Mouse (Mus musculus) mouse trophoblast stem cell (cell line): ENCODE results near the gene Itch.
"Not testable (repeated sequence)": the region's sequence is repeated elsewhere in the genome, so short reads cannot be mapped to it uniquely, and the experiment has no call there.

Experiments
- in situ Hi-C, 2 experiments: fragments of 300-500 bp; cut with MseI, MboI; formaldehyde crosslinking; loops; 2 replicates in 1 of 2; 3 replicates in 1 of 2; pipeline ENCODE4 v1.15.1; 2025

The Itch gene

DNA sequence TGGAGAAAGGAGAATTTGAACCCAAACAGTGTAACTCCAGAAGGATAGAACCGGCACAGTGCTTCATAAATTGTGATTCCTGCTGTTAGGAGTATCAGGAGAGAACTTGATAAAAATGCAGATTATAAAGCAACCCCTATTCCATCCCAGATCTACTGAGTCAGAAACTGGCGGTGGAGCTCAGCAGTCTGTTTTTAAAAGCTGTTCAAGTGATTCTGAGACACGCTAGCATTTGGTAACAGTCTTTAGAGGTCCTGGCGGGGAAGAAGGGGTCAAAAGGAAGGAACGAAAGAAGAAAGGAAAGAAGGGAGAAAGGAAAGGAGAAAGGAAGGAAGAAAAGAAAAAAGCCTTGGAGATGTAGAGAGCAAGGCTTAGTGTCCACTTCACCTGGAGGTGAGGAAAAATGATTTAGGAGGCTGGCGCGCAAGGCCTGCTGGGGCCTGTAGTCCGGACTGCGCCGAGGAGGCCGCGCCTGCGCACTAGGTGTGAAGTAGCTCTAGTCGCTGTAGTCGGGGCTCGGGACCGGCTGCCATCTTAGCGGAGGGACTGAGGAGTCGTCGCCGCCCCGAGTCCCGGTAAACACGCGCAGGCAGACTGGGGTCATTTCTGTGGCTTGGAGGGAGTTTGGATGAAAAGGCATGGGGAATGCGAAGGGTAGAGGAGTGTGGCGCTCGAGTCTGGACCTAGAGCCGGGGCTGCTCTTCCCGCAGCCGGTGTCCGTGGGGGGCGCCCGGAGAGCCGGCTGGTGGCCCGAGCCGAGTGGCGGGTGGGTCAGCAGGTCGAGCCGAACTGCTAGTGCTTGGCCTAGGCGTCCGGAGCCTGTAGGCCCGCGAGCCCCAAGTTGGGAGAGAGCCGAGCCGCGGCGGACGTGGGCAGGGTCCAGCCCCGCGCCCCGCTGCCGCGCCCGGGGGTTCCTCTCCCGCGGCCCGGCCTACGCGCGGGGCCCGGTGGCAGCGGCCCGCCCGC, at the start of gene Itch:
Gene Itch, plus strand, starts transcription at position 499 of the 966 bp plus-strand sequence.
- in situ Hi-C loops, result no loop called here

DNA sequence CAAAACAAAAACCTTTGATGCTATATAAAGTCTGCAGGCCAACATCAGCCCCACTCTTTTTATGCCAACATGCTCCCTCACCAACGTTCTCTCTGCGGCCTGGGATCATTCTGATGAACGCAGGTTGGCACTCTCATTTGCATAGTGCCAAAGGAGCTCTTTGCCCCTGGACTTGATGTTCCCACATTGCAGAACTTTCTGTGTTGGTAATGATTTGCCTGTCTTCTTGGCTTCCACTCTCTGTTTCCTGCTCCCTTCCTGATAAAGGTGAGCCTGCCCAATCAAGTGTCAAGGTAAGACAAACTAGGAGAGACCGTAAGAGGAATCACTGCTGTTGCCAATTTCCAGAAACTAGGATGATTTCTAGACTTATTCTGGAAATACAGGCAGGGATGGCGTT, 48.8 kb upstream of the Itch start:
- in situ Hi-C loops, result loop anchor here in 1 of 2 experiments (10.0 kb wide), 1 partner anchor 90 kb away; no protein-coding TSS in a partner anchor

DNA sequence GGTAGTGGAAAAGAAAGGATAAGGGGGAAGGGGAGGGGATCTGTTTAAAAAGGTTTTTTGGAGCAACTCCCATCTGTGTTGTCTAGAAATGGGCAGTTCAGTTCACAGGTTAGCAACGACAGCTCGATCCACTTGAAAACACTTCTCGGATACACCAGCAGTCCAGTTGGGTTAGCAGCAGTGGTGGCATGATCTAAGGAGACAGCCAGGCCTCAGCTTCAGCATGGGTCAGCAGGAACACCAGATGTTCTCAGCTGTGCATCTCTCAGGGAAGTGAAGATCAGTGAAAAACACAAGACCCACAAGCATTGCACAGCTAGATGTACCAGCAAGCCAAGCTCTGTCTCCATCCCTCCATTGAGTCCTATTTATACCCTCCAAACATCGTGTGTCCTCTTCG, 47.0 kb upstream of the Itch start:
- in situ Hi-C loops, result loop anchor here (5.0 to 10.0 kb wide), 2 partner anchors 86 to 88 kb away; no protein-coding TSS in a partner anchor

DNA sequence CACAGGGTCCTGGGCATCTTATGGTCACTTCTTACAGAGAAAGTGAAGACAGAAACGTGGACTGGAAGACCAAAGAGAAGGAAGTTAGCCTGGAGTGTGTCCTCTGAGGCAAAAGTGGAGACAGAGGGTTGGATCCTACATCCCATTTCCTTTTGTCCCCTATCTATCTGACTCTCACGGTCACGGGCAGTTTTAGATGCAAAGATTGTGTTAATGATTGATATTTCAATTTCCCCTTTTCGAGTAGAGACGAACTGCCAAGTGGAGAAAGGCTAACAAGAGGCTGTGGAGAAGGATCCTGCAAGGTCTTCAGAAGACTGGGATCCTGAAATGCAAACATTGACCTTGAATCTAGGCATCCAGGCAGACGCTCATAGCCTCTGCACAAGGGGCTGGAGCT, 45.0 kb upstream of the Itch start:
- in situ Hi-C loops, result loop anchor here (5.0 to 10.0 kb wide), 2 partner anchors 84 to 87 kb away; no protein-coding TSS in a partner anchor

DNA sequence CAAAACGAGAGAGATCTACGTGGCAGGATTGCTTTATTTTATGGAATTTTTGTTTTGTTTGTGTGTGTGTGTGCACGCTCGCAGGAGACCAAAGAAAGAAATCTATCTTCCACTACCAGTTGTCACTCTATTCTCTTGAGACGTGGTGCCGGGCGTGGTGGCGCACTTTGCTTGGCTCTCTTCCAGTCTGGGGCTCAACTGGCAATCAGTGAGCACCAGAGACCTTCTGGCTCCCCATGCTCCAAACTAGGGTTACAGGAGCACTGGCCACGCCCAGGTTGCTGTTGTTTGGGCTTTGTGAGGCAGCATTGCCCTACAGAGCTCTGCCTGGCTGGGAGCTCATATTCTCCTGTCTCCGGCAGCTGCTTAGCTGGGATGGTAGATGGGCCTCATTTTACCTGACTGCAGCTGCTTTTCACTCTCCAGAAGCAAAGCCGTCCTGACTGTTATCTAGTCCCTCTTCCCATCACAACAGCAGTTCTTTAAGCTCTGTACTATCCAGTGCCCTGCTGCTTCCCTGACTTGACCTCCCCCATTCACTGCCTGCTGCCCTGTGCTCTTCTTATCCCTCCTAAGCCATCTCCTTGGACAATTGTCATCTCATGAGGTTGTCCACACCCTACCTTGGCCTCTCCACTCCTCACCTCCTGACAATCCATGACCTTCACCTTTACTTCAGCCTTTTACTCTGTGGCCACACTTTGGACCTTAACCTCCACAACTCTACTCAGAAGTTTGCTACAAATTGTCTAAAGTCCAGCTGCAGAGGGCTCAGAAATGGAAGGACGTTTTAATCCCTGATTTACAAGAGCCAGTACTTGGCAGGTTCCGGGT, 42.2 kb upstream of the Itch start:
- in situ Hi-C loops, result no loop called here

DNA sequence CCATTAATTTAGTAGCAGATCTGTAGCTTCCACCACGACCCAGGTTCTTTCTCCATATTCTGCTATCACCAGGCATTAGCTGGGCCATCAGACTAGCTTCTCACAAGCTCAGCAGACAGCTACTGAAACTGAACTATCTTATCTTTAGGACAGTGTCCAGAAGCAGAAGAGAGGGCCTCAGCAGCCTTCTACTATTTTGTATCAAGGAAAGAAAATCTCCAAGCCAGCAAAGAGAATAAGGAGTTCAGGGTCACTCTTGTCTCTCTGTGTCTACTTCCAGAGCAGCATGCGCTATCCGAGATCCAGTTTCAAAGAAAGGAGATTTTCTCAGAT, 41.6 kb upstream of the Itch start:
- in situ Hi-C loops, result no loop called here

DNA sequence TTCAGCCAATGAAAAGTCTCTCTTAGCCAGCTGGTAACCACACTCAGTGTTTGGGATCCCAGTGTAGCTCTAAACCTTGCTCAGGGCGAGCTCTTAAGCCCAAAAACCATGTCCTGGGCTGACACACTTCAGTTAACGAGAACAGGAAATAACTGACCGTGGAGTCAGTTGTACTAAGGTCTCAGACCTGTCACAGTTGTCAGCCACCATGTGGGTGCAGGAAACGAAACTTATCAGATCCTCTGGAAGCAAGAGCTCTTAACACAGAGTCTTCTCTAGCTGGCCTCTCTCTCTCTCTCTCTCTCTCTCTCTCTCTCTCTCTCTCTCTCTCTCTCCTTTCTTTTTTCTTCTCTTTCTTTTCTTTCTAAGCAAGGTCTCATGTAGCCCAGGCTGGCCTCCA, 39.9 kb upstream of the Itch start:
- in situ Hi-C loops, result no loop called here

DNA sequence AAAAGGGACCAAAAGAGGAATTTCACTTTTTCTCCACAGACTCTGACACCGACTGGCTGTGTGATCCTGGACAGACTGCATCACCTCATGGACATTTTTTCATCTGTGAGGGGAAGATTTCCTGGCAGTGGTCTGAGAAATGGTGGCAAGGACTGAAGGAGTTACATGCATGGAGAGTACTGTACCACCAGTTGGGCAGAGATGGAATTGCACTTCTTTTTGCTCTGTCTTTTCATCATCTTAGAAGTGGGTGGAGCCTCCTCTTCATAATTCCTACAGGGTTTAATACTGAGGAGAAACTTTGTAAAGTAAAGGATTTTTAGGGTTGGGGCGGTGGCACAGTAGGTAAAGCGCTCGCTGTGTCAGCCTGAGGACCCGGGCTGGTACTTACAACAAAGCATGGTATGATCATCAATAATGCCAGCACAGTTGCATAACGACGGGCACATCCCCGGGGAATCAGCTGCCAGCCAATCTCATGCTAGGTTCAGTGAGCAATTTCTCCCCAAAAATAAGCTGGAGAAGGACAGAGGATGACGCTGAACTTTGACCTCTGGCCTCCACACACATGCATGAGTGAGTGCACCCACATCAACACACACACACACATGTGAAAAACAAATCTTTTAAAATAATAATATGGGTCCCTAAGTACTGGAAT, 34.5 kb upstream of the Itch start:
- in situ Hi-C loops, result no loop called here

DNA sequence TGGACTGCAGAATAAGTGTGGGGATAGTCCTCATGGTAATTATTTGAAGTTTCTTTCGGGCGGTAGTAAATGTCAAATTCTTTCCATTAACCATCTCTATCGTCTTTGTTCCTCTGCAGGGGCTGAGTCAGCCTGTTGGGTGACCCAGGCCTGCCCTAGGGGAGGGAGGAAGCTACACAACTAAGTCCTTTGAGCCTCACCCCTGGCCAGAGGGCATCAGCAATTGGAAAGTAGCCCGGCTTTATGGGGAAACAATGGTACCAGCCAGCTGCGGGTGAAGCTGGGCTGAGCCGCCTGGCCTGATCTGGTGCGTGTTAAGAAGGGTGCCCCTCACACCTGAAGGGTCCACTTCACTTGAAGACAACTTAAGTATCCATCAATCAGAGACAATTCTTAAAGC, 33.9 kb upstream of the Itch start:
- in situ Hi-C loops, result no loop called here

DNA sequence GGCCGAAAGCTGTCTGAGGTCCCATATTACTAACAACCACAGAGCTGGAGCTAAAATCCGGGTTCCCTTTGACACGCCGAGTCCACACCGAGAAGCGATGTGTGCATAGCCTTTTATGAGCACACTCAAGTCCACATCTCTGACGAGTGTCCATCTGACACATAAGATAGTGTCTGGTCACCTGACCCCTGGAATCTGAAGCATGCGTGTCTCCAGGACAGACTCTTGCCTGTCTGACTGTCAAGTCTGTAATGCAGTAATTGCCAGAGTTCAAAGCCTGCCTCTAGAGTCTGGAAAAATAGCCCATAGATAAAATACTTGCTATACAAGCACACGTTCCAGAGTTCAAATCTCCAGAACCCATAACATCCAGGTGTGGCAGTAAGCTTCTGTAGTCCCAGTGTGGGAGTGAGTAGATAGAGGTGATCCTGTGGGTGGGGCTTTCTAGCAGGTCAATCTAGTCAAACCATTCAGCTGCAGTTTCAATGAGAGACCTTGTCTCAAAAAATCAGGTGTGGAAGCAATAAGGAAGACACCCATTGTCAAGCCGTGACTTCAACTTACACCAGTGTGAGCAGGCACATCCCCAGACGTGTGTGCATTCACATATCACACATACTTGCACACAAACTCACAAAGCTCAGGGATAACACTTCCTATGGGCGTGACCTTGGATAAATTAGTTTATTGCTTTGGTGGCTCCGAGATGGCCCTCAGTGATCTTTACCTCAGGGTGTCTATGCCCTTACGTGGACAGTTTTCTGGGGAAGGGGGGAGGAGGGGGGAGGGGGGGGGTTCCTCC, 33.1 kb upstream of the Itch start:
- in situ Hi-C loops, result no loop called here

DNA sequence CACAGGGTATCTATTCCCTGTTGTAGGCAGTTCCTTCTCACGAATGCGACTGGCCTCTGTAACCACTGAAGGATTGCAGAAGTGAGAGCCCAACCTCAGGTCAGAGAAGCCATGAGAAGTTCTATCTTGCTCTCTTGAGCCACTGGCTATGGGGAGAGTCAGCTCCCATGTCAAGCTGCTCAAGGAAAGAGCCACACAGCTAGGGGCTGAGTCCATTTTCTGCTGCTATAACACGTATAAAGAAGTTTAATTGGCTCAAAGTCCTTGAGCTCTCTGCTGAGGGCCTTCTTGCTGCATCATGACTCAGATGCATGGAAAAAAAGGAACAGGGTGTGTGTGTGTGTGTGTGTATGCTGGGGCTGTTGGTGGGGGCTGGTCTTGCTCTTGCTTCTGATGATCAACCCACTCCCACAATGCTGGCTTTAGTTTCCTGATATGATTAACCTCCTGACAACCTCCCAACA, 32.5 kb upstream of the Itch start:
- in situ Hi-C loops, result no loop called here

DNA sequence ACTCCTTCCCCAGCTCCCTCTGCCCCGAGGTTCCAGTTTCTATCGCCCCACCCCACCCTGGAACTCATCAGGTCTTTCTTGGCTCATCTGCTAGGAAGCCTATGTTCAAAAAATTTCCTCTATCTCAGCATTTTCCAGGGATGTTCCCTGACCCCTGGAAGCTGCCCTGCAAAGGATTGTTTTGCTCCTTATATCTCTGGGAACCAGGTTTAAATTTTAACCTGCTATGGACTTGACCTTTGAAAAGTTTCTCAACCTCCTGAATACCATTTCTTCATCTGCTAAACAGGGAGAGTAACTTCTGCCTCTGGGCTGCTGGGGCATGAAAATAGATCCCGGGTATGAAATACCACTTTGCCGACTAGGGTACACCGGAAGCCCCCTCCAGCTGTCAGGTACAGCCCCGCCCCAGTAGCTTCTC, 31.5 kb upstream of the Itch start:
- in situ Hi-C loops, result no loop called here

DNA sequence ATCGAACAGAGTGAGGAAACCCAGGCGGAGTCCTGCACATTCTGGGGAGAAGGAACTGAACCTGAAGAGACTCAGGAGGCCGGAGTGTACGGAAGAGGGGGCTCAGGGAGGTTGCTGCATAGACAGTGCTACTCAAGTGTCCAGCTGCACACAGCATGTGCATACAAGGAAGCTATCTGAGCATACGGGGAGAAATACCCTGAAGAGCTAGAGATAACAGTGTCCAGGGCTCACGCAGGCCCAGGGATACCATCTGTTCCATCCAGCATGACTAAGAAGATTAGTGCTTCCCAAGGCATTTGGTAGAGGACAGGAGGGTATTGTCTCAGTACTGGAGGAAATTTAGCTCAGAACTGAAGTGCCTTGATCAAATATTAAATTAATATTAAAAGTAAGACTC, 29.7 kb upstream of the Itch start:
- in situ Hi-C loops, result no loop called here

DNA sequence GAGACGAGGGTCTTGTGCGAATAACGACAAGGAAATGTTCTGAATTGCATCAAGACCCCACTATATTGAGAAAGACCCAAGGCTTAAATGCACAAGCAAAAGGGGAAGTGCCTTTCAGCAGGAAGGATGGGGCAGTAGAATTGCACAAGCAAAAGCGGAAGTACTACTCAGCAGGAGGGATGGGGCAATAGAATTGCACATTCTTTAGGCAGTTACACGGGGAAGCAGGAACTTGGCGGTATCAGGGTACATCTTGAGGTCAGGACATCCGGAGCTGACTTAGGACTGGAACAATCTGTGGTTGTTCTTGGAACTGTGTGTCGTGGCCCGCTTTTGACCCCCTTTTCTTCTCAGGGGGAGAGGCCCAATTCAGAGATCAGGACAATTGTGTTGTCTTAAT, 26.0 kb upstream of the Itch start:
- in situ Hi-C loops, result not testable (repeated sequence)

DNA sequence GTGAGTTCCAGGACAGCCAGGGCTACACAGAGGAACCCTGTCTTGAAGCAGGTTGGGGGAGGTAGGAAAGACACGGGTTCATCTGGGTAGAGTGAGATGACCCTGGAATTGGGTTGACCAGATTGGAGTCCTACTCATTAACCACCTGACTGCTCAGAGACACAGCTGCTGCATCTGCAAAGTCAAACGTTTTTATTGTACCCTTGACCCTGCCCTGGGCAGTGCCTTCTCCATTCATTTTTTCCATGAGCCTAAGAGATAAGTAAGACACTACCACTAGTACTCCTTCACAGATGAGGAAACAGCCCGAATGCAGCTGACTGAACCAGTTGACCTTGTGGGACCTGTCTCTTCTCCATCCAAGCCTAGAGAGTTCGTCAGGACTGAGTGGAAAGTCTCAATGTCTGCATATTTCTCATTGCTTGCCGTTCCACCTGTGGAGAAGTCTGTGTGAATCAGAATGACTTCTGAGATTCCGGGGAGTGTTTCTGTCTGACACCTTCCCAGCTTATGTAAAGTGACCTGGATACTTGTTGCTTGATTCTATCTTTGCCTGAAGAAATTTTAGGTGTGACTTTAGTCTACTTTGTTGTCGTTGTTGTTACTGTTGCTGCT, 18.0 kb upstream of the Itch start:
- in situ Hi-C loops, result no loop called here

DNA sequence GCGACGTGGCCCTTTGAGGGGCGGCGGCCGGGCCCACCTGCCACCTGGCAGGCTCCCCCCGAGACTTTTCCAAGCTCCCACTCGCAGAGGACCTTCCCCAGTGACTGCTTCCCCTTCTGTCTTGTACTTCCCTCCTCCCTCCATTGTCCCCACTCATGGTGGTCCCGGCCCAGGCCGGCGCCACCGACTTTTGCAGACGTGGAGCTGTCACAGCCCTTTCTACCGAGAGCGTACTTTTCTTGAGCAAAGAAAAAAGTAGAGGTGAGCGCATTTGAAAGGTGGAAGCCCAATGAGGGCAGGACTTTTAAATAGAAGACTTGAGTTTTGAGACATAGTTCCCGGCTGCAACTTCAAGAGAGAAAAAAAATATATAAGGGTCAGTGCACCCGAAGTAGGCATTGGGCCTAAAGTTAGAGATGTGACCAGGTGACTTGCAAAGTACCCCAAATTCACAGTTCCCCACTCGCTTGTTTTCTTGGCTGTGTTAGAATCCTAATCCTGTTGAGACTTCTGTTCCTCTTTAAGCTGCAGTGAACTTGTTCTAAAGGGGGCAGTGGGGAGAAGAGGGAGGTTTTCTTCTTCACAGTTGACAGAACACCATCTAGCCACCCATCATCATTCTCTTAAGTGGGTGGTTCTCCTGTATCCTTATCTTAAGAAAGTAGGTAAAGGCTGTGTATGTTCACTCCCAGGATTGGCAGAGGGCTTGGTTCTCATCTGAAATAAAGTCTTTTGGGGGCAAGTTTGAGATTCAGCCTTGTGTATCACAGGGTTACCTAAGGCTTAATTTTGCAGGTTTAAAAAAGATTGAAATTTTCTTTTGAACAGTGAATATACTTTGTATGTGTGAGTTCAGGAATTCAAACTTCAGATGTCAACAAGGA, 910 bp downstream of the Itch start:
- in situ Hi-C loops, result no loop called here

DNA sequence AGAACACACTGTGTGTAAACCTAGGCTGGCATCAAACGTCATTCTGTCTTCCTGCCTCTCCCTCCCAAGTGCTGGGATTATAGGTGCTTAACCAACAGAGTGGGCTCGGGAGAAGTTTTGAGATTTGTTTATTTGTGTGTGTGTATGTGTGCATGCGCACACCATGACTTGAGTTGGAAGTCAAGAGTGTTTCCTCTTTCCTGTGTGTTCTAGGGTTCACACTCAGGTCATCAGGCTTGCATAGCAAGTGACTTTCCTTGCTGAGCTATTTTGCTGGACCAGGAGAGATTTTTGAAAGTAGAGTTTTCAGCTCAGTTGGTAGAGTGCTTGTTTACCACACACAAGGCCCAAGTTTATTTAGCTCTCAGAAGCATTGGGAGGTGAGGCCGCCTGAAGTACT, 1.8 kb downstream of the Itch start:
- in situ Hi-C loops, result no loop called here

DNA sequence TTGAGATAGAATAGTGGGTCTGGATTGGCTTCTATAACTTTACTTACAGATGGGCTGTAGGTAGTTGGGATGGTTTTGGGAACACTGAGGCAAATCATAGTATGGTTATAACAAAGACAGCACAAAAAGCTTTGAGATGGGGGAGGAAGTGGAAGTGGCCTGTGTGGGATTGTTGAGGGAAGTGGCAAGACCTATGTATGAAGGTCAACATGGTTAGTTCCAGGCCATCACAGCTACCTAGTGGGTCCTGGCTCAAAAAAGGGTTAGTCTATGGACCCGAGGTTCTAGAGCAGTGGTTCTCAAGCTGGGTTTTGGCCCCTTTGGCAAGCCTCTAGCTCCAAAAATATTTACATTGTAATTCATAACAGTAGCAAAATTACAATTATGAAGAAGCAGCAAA, 2.2 kb downstream of the Itch start:
- in situ Hi-C loops, result no loop called here

DNA sequence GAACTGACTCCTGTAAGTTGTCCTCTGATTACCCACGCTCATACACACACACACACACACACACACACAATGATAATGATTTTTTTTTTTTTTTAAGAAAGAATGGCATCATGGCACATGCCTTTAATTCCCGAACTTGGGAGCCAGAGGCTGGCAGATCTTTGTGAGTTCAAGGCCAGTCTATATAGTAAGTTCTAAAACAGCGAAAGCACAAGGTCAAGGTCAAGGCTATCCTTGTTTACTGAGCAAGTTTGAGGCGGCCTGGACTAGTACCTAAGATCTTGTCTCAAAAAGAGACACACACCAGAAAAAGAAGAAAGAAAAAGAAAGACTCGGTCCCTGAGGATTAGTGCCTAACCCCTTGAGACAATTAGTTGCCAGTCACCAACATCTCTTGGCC, 7.7 kb downstream of the Itch start:
- in situ Hi-C loops, result no loop called here
